Mouse (Mus musculus) cerebellum, adult 2 months (tissue): ENCODE results near the gene Scamp4. TPM values are rescaled to one million over a fixed set of nuclear protein-coding genes. Genes with fewer than 3 reads are reported as not detected.

ENCODE experiments used
- DNase-seq, 2 experiments: peaks; one replicate each; pipeline ENCODE4 v3.0.0; 2021
- H3K27ac ChIP-seq: fragments of 200-500 bp; 2 replicates; pipeline ENCODE4 v1.5.1; 2012; ENCODE audit warnings: low read length, control low read depth, inconsistent platforms; ENCODE audit not compliant: insufficient read depth
- H3K27me3 ChIP-seq: fragments of 200-500 bp; 2 replicates; pipeline ENCODE4 v1.6.1; 2012; ENCODE audit warnings: inconsistent platforms, mild to moderate bottlenecking, low read length, moderate library complexity; ENCODE audit not compliant: control insufficient read depth, insufficient read depth
- H3K4me1 ChIP-seq: fragments of 200-500 bp; 2 replicates; pipeline ENCODE4 v1.6.1; 2011; ENCODE audit warnings: low read length; ENCODE audit not compliant: control insufficient read depth, insufficient read depth
- H3K4me3 ChIP-seq: fragments of 200-500 bp; replicated peaks from 2 replicates; pipeline ENCODE3; 2011; ENCODE audit warnings: mild to moderate bottlenecking, low read depth, low read length, control low read depth; ENCODE audit not compliant: insufficient read depth
- CTCF ChIP-seq: fragments of 200-500 bp; IDR thresholded peaks from 2 replicates; pipeline ENCODE4 v1.5.1; 2011; ENCODE audit warnings: low read depth, mild to moderate bottlenecking, control low read depth, low read length, moderate library complexity, borderline replicate concordance; ENCODE audit not compliant: insufficient read depth
- POLR2A ChIP-seq: fragments of 200-500 bp; IDR thresholded peaks from 2 replicates; pipeline ENCODE4 v1.6.1; 2011; ENCODE audit warnings: low read length, control low read depth, borderline replicate concordance; ENCODE audit not compliant: insufficient read depth
- WGBS: fragments of 180-500 bp; shearing (Covaris S2); methylation state at CpG from one replicate; pipeline ENCODE4 v1.1.7; 2018; 5-methylcytosine and 5-hydroxymethylcytosine counted together
- polyA plus RNA-seq: library from polyadenylated mRNA; depleted of rRNA; stranded (reverse); fragments of >200 nt; gene quantifications from 2 replicates; pipeline ENCODE4 v1.2.3, GENCODE M21; 2012

Gene Scamp4
- polyA plus RNA-seq, 1 experiment = 57.9 TPM

DNA sequence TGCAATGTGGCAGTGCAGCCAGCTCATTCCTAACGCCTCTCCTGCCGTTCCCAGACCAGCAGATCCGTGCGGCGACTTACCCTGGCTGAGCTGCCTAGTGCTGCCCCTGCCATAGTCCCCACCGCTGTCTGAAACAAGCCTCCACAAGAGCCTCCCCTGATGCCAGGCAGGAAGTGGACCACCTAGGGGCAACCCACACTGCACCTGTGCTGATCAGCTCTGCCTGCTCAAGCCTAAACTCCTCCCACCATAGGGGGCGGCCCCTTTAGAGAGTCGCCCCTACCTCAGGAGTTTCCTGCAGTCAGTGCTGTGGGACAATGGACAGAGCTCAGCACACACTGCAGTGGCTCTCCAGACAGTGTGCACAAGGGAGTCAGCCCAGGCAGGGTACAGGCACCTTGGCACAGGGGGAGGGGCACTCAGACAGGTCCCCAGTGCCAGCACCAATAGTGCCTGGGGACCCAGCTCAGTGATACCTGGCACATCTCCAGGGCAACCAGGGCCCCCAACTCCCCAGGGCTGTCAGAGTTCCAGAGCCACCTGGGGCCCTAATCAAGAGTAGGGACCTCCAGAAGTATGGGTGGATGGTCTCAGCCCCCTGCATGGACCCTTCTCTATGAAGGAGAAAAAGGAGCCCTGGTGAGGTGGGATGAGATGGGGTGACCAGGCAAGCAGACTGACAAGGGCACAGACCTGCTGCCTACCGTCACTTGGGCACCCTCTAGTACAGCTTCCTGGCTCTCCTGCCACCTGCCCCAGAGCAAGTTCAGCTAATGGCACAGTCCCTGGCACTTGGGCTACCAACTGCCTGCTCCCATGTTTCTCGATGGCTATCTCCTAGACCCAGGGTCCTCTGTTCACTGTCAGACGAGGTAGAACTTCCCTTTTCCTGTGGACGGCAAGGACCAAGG, 17.8 kb upstream of the Scamp4 start:
- Histone ChIP-seq H3K27me3 (no peaks in the 10 kb centered on the region), H3K4me3 (no peak overlapping the region), H3K27ac (0 out of 2 replicates have a peak overlapping the region, but pooled peaks have one; percentile 7), H3K4me1 (peaks cover 47% of the 10 kb centered on the region)
- TF ChIP-seq CTCF (no peak), POLR2A (no peak)
- 45% methylated on average over 12 of the region's 12 CpGs for WGBS
- DNase-seq = no peak

DNA sequence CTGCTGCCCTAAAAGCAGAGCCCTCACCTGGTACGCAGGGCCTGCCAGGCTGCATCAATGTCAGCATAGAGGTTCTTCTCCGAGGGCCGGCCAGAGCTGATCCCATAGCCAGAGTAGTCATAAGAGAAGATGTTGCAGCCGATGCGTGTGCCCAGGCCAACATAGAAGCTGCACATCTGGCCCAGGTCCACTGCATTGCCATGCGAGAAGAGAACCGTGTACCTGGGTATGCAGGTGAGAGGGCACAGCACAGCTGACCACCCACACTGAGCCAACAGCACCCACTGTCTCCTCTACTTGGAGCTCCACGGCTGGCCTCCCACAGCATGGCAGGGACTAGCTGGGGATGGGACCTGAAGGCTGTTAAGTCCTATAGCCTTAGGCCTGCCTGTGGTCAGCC, 17.1 kb upstream of the Scamp4 start:
- H3K27ac ChIP-seq = no peak overlapping the region
- WGBS = 87% methylated on average over 8 of the region's 8 CpGs
- H3K4me3 ChIP-seq = no peak overlapping the region
- DNase-seq = no peak
- H3K4me1 ChIP-seq = peaks cover 47% of the 10 kb centered on the region
- no peaks in the 10 kb centered on the region for H3K27me3 ChIP-seq
- no peak for TF ChIP-seq CTCF

DNA sequence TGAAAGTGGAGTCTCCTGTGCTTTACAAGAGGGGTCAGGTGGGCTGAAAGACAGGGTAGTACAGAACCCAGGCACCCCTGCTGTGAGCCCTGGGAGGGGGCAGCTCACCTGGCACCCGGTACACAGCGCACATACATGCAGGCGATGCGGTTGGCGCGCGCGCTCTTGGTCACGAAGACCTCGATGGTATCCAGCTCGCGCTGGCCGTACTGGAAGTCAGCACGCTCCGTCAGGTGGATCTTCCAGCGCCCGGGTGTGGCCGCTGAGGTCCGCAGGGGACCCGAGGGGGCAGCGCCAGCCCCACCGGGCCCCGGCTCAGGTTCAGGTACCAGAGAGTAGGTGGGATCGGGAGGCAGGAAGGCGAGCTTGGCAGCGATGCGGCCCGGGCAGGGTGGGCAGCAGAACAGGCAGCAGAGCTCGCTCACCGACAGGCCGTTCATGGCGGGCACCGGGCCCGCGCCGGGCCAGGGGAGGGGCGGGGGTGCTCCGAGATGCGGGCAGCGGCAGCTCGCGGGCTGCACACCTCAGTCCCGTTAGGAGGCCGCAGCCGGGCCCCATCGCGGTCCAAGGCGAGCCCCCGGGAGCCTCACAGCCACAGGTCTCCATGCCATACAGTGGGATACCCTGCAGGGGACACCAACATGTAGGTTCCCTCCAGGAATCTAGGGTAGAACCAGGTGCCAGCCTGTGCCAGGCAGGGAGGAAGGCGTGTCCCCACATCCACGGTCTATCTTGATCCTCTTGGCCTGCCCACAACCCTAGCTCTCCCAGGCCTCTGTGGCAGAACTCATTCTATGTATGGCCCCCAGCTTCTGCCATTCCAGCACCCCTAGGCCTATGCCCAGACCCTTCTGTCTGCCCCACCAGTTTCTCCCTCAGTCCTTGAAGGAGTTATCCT, 16.0 kb upstream of the Scamp4 start:
- TF ChIP-seq POLR2A = no peak
- TF ChIP-seq CTCF = no peak
- Histone ChIP-seq H3K4me1 (peaks cover 47% of the 10 kb centered on the region), H3K27ac (peak overlapping the region; percentile 2; the same call in 1 of the 2 replicates), H3K27me3 (no peaks in the 10 kb centered on the region), H3K4me3 (no peak overlapping the region)
- DNase-seq = no peak
- 90% methylated on average over 47 of the region's 51 CpGs for WGBS

DNA sequence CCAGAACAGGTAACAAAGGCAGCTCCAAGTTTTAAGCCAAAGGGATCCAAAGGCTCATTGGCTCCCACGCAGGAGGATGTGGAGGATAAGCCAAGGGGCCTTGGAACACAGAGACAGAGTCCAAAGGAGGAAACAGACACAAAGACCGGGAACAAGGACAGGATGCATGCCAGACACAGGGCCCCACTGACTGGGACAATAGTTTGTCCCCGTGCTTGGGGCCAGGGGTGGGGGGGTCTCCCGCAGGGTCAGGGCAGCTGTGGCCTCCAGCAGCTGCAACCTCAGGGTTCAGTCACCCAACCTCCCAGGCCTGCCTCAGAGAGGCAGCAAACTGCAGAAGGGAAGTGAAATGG, 15.4 kb upstream of the Scamp4 start:
- Histone ChIP-seq H3K4me3 (no peak overlapping the region), H3K4me1 (peaks cover 47% of the 10 kb centered on the region), H3K27ac (peak overlapping the region; percentile 2; the same call in 1 of the 2 replicates), H3K27me3 (no peaks in the 10 kb centered on the region)
- WGBS = 17% methylated on average over 4 of the region's 4 CpGs
- DNase-seq = no peak
- TF ChIP-seq POLR2A (no peak), CTCF (no peak)

DNA sequence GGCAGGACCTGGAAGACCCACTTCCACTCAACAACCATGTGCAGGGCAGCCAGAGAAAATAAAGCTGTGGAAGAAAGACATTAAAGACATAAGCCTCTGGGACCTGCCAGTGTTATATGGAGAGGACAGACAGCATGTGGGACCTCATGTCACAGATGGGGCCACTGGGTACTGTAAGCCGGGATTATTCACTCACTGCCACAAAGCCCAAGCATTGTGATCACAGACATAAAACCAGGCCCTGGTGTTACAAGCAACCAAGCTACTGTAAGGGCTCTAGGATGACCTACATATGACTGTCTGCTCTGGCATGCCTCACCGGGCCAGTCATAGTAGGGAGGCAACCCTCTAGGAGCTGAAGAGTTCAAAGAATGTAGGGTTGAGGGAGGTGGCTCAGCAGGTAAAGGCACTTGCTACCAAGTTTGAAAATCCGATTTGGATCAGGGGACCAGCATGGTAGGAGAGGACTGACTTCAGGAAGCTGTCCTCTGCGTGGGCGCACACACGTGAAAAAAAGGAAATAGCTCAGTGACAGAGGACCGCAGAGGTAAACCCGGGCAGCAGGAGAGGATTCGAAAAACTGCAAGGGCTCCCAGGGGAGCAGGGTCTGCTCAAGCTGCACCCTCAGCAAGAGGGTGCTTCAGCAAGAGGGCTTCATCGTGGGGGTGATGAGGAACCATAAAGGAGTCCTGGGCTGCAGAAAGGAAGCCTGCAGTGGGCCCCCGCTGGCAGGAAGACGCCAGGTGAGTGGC, 13.4 kb upstream of the Scamp4 start:
- TF ChIP-seq POLR2A = no peak
- no peak for TF ChIP-seq CTCF
- Histone ChIP-seq H3K4me3 (peak overlapping the region; percentile 93), H3K27ac (peak overlapping the region; percentile 37), H3K4me1 (peaks cover 39% of the 10 kb centered on the region), H3K27me3 (no peaks in the 10 kb centered on the region)
- DNase-seq = peak in 1 of 2 experiments; percentile 36
- 5% methylated on average over 12 of the region's 12 CpGs for whole genome bisulfite sequencing

DNA sequence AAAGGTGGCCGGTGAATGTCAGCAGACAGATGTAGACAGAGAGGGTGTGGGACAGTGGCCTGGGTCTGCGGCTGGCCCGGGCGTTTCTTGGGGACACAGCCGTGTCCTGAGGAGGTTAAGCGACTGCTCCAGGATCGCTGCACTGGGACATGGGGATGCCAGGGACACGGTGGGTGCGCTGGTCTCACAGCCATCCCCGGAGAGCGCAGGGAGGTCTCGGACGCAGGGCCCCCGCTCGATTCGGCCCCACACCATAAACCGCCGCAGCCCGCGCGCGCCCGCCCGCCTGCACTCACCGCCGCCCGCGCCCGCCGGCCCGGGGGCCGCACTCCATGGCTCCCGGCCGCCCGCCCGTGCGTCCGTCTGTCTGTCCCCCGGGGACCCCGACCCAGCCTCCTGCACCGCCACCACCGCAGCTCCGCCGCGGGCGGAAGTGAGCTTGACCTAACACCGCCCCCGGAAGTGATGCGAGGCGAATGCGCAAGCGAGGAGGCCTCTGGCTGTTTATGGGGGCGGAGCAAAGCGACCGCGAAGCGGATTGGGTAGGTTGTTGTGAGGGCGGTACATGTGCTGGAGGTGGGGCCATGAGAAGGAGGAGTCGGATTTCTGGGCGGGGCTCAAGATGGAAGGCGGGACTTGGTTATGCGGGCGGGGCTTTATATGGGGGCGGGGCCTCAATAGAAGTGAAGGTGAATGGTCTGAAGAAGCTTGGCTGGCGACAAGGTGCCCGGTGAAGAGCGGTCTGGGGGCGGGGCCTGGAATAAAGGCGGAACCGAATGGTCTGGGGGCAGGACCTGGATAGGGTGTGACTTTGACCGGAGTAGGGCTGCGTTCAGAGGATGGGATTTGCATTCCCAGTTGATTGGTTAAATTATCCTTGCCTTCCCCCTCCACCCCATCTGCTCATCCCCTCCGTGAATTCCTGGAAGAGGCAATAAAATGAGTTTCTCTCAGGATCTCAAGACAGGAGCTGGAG, 12.5 kb upstream of the Scamp4 start, which contains the start of gene Abhd17a:
TSS of gene Abhd17a (minus strand) at position 463 of the 976 bp plus-strand sequence.
- H3K4me1 ChIP-seq = peaks cover 30% of the 10 kb centered on the region
- no peaks in the 10 kb centered on the region for H3K27me3 ChIP-seq
- DNase-seq = peak; percentile 91 to 97
- under 1% methylated on average over 73 of the region's 73 CpGs for WGBS
- TF ChIP-seq POLR2A = peak; percentile 85
- TF ChIP-seq CTCF = no peak
- peak within 1 kb of the TSS; percentile 37 for H3K27ac ChIP-seq
- peak within 1 kb of the TSS; percentile 93 for H3K4me3 ChIP-seq

DNA sequence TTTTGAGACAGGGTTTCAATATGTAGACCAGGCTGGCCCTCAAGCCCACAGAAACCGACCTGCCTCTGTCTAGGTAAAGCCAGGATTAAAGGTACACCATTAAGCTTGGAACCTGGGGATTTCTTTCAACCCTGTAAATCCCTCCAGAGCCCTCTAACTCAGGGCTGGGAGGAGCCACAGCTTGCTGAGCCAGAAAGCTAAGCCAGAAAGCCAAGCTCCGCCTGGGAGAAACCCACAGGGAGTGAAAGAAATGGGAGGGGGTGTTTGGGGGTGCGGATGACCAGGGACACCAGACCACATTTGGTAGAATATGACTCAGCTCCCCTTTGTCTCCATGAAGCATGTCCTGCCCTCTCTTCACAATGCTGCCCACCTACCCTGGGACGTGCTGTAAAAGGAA, 6.4 kb upstream of the Scamp4 start:
- no peak for DNase-seq
- H3K27ac ChIP-seq = no peak overlapping the region
- H3K4me1 ChIP-seq = no peaks in the 10 kb centered on the region
- no peak overlapping the region for H3K4me3 ChIP-seq
- no peaks in the 10 kb centered on the region for H3K27me3 ChIP-seq
- no peak for TF ChIP-seq CTCF
- TF ChIP-seq POLR2A = no peak
- 41% methylated on average over 4 of the region's 4 CpGs for WGBS
